Mouse (Mus musculus): ENCODE measurements around the gene Zfp809. TPM values are rescaled to one million over a fixed set of nuclear protein-coding genes. Genes with fewer than 3 reads are reported as not detected.
"Not testable (repeated sequence)": the region's sequence is repeated elsewhere in the genome, so short reads cannot be mapped to it uniquely, and the experiment has no call there.

Zfp809 gene
- total RNA-seq (2015) (39.2 and 40.2 TPM in 2 replicates), total RNA-seq (2017) (33.4 and 34.6 TPM in 2 replicates)

- peak; percentile 97 for ATAC-seq (ENCODE audit: poor library complexity, severe bottlenecking)
Measured at GRCm38 (mm10) chr9:22225581-22226388, at the start of gene Zfp809. Zfp809 (plus strand) TSS chr9:22225714.

DNA sequence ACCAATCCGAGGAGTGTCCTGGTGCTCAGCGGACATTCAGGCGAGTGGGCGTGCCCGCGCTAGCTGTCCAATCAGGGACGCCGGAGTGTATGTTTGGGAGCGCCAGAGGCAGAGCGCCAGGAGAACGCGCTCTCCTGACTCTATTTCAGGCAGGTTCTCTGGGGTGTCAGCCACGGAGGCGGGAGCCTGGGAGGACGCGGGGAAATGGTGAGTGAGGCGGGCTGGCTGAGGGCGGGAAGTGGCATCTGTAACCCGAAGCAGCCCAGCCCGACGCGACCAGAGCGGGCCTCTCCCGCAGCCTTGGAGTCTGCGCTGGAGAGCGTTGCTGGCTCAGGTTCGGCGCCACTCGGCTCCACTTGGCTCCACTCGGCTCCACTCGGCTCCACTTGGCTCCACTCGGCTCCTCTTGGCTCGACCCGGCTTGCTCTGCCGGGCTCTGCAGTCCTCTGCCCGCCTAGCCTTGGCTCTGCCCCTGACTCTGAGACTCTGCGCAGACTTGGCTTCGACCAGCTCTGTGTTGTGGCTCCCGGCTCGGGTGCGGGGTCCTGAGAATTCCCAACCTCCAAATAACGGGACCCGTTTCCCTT lies 37.4 kb upstream of the Zfp809 start, which contains the start of gene Zfp872:
TSS of gene Zfp872 (plus strand) at position 66 of the 587 bp plus-strand sequence.
- ATAC-seq (ENCODE audit: poor library complexity, severe bottlenecking), result no peak

DNA sequence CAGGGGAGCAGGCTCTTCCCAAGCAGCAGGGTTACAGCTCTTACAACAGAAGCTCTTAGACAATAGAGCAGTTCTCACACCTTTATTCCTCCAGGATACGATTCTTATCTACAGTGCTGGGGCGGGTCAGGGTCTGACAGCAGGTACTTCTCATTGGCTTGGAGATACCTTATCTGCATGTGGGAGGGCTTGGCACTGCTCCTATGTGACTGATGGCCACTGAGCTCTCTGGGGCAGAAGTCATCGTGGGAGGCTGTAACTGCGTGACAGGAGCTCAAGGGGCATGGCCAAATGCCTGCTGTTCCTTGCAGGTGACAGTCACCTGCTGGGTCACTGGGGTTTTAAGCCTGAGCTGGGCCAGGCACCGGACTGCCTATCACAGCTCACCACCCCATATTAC lies 29.1 kb upstream of the Zfp809 start:
- ATAC-seq (ENCODE audit: poor library complexity, severe bottlenecking), result no peak

GRCm38 (mm10) chr9:22213785-22214194 lies 11.7 kb upstream of the Zfp809 start:
- ATAC-seq (ENCODE audit: poor library complexity, severe bottlenecking), result no peak

- no peak for ATAC-seq (ENCODE audit: poor library complexity, severe bottlenecking)
Measured at GRCm38 (mm10) chr9:22214549-22214948, 11.0 kb upstream of the Zfp809 start.

DNA sequence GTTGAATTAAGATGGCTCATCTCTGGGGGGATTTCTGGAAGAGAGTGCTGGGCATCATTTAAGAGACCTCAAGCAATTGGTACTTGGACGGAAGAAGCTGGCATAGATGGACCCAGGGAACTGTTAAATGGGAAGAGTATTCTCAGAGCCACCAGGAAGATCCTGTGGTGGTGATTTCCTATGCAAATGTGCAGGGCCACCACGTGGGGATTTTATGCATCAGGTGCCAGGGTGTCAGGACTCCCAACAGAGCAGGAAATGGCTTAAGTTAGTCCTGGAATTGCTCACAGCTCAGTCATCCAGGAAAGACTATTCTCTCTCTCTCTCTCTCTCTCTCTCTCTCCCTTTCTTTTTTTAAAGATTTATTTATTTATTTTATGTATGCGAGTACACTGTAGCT lies 8.8 kb upstream of the Zfp809 start:
- no peak for ATAC-seq (ENCODE audit: poor library complexity, severe bottlenecking)

DNA sequence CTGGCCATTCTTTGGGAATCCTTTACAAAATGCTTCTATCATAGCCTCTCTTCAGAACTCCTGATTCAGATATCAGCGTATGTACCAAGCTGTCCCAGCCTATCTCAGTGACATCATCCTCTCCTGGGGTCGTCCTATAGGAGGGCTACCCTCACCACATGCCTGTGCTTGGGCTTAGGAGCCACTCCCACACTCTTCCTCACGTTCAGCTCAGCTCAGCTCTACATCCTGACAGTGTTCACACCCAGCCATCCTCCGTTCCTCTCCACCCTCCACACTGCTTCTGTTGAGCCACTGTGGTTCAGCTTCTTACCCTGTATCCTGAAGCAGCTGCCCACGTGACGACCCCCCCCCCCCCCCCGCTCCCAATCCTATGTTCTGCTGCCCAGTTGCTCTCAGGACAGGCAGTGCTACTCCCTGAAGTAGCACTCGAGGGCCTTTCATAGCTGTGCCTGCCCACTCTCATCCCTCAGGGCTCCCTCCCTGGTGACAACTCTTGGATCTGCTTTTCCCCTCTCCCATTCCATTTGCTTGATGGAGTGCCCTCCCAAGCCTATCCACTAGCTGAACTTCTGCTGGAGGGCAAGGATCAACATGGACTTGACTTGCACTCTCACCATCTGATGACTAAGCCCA lies 7.5 kb upstream of the Zfp809 start:
- no peak for ATAC-seq (ENCODE audit: poor library complexity, severe bottlenecking)

- ATAC-seq (ENCODE audit: poor library complexity, severe bottlenecking), result no peak
Measured at GRCm38 (mm10) chr9:22224066-22224465, 1.4 kb upstream of the Zfp809 start.

DNA sequence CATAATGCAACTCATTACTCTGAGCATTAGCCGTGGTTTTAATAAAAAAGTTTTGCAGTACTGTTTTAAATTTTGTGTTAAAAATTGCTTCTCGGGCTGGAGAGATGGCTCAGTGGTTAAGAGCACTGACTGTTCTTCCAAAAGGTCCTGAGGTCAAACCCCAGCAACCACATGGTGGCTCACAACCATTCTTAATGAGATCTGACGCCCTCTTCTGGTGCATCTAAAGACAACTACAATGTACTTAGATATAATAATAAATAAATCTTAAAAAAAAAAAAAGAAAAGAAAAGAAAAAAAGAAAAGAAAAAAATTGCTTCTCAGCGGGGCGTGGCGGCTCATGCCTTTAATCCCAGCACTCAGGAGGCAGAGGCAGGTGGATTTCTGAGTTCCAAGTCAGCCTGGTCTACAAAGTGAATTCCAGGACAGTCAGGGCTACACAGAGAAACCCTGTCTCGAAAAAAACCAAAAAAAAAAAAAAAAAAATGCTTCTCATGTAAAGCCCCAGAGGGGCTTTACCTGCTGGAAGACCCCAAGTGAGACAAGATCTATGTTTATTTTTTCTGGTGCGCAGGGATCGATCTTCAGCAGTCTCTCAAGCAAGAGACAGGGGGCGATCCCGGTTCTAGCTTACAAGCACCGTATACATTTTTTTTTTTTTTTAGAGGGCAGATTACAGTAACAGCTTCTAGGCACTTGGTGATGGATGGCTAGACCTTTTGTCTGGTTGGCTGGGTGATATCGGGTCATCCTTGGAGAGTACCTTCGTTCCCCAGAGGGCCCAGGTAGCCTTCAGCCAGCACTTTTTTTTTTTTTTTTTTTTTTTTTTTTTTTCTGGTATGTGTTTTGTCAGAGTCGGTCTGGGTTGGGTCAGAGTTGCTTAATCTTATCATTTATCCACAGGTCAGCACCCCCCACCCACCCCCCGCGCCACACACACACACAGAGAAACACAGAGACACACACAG lies 694 bp upstream of the Zfp809 start:
- peak; percentile 41 for ATAC-seq (ENCODE audit: poor library complexity, severe bottlenecking)

DNA sequence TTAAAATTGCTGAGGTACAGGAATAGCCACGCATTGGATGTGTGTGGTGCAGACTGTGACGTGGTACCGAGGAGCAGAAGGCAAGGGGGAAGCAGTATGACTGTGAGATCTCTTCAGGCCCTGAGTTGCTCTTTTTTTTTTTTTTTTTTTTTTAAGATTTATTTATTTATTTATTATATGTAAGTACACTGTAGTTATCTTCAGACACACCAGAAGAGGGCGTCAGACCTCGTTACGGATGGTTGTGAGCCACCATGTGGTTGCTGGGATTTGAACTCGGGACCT lies 817 bp downstream of the Zfp809 start:
- ATAC-seq (ENCODE audit: poor library complexity, severe bottlenecking), result not testable (repeated sequence)

GRCm38 (mm10) chr9:22226846-22227245 lies 1.3 kb downstream of the Zfp809 start:
- ATAC-seq (ENCODE audit: poor library complexity, severe bottlenecking), result no peak

GRCm38 (mm10) chr9:22229386-22230026 lies 4.0 kb downstream of the Zfp809 start:
- ATAC-seq (ENCODE audit: poor library complexity, severe bottlenecking), result no peak

- ATAC-seq (ENCODE audit: poor library complexity, severe bottlenecking), result no peak
Measured at GRCm38 (mm10) chr9:22230061-22230460, 4.5 kb downstream of the Zfp809 start.

- peak; percentile 36; the same call in 1 of the 2 replicates for ATAC-seq (ENCODE audit: poor library complexity, severe bottlenecking)
Measured at GRCm38 (mm10) chr9:22230556-22230955, 5.0 kb downstream of the Zfp809 start.

DNA sequence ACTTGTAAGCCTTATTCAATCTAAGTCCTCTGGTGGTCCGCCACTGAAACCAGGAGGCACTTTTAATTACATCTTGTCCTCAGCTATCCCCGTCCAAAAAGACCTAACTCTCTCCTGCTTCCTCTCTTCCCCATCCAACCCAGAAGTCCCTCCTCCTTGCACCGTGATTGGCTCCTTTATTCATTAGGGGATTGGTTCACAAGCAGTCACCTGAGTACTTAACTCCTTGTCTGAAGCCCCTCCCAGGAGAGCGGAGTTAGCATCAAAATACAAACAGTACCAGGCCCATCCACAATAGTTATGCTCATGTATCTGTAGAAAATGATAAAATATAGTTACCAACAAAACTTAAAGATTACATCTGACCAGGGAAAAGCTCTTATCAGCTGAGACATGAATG lies 14.5 kb downstream of the Zfp809 start:
- no peak for ATAC-seq (ENCODE audit: poor library complexity, severe bottlenecking)

- ATAC-seq (ENCODE audit: poor library complexity, severe bottlenecking), result no peak
Measured at GRCm38 (mm10) chr9:22244242-22244641, 18.7 kb downstream of the Zfp809 start.

DNA sequence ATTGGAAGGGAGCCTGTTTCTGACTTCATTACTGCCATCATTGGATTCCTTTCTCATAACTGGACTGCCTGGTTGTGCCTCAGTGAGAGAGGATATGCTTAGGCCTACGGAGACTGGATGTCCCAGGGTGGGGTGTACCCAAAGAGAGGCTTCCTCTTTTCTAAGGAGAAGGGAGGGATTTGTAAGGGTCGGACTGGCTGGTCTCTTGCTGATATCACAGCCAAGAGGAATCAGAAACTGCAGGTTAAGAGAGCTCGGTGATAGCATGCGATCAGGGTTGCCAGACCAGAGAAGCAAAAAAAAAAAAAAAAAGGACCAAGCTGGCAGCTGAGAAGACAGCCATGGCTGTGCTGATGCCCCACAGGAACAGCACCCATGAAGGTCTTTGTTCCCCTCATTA lies 31.1 kb downstream of the Zfp809 start:
- ATAC-seq (ENCODE audit: poor library complexity, severe bottlenecking), result no peak

GRCm38 (mm10) chr9:22258784-22259183 lies 33.3 kb downstream of the Zfp809 start:
- no peak for ATAC-seq (ENCODE audit: poor library complexity, severe bottlenecking)

DNA sequence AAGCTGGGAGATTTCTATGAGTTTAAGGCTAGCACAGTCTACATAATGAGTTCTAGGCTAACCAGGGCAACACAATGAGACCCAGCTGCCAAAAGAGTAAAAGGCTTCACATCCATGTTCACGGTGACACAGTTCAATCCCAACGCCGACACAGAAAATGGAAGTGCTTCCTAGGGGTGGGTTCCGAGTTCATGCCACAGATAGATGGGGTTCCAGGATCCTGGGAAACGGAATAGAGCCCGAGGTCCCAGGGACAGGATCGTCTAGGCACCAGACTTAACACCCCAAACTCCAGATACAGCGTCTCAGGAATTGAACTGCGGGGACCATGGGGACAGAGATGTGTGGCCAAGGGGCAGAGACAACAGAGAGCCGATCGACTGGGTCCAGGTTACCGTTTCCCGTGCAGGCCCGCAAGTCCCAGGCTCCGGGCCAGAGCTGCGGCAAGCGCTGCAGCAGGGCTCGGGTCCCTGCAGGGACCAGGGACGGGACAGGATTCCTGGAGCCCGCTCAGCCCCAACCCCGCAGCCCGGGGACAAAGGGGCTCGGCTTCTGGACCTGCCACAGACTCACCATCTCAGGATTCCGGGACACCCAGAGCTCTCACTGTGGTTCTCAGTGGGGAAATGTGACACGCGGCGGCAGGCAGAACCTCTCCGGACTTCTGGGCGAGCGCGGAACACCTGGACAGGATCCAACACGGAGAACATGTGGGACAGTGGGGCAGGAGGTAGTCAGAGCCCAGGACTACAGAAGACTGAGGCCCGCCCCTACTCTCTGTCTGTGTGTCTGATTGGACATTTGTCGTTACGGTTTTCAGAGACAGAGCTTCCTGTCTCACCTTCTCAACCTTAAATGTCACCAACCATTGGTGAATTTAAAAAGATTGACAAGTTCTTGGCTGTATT lies 33.9 kb downstream of the Zfp809 start, which contains the start of gene Zfp599:
TSS of gene Zfp599 (minus strand) at position 712 of the 908 bp plus-strand sequence.
- peak; percentile 92 for ATAC-seq (ENCODE audit: poor library complexity, severe bottlenecking)

All from megakaryocyte, adult 5-6 weeks (primary cell).